Mouse (Mus musculus) myocyte (in vitro differentiated cells): Measurements from ENCODE around the gene Bend4.

Experiments used
- E2F4 ChIP-seq: IDR thresholded peaks from one replicate; pipeline ENCODE4 v1.6.1; 2011; ENCODE audit warnings: mild to moderate bottlenecking, control low read depth, moderate library complexity; ENCODE audit not compliant: insufficient read depth
- MYOD1 ChIP-seq, 3 experiments: IDR thresholded peaks; one replicate each; pipeline ENCODE4 v1.6.1; 2011; ENCODE audit warnings: control low read depth in 2 of 3, low read depth in 2 of 3, mild to moderate bottlenecking in 2 of 3, moderate library complexity in 1 of 3; ENCODE audit not compliant: insufficient read length in 2 of 3, control insufficient read depth in 1 of 3
- POLR2A ChIP-seq: IDR thresholded peaks from one replicate; pipeline ENCODE4 v1.6.1; 2011; ENCODE audit warnings: low read depth, mild to moderate bottlenecking, control low read depth, moderate library complexity; ENCODE audit not compliant: insufficient read length
- TCF12 ChIP-seq: IDR thresholded peaks from one replicate; pipeline ENCODE4 v1.6.1; 2011; ENCODE audit warnings: mild to moderate bottlenecking, control low read depth; ENCODE audit not compliant: poor library complexity, insufficient read depth, severe bottlenecking
- TCF3 ChIP-seq: IDR thresholded peaks from one replicate; pipeline ENCODE4 v1.6.1; 2011; ENCODE audit warnings: low read depth, control low read depth; ENCODE audit not compliant: insufficient read length

GRCm38 (mm10) chr5:67347060-67347459 is 81.0 kb downstream of the Bend4 start:
- TF ChIP-seq E2F4 (no peak), POLR2A (no peak), MYOD1 (IDR thresholded peaks at IDR 0.05; ENCODE audit: control insufficient read depth in 1 of 3, insufficient read length in 2 of 3, low read depth in 2 of 3) (no peak), TCF3 (no peak), TCF12 (no peak)
